Mouse (Mus musculus): Measurements from ENCODE around the gene Rbbp4. TPM values are rescaled to one million over a fixed set of nuclear protein-coding genes. Genes with fewer than 3 reads are reported as not detected.

The Rbbp4 gene
- polyA plus RNA-seq, 1 experiment from 2014 or later, result 349 TPM

- peaks cover 74% of the 10 kb centered on the region for H3K36me3 ChIP-seq (ENCODE audit: control insufficient read depth, insufficient read depth, low read length)
These were observed 13.1 kb downstream of the Rbbp4 start for GRCm38 (mm10) chr4:129322042-129322441.

DNA sequence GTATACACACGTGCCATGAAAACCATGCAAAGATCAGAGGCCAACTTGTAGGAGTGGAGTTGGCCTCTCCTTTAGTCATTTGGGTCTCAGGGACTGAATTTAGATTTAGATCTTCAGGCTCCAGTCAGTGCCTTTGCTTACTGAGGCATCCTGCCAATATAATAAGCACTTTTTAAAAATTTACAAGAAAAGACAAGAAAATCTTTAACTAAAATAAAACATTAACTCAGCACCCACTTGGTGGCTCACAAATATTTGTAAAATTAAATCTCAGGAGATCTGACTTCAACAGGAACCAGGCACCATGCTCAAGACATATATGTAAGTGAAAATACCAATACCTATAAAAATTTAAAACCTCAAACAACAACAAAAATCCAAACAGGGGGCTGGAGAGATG lies 14.3 kb downstream of the Rbbp4 start:
- Histone ChIP-seq H3K4me1 (ENCODE audit: control insufficient read depth, insufficient read depth, low read length) (no peaks in the 10 kb centered on the region), H3K9me3 (ENCODE audit: control insufficient read depth, low read length) (no peaks in the 10 kb centered on the region), H3K9ac (replicated peaks; ENCODE audit: low read length) (no peak overlapping the region), H3K27me3 (ENCODE audit: control insufficient read depth, insufficient read depth, low read length) (no peaks in the 10 kb centered on the region), H3K4me3 (replicated peaks; ENCODE audit: low read depth, low read length) (no peak overlapping the region), H3K36me3 (ENCODE audit: control insufficient read depth, insufficient read depth, low read length) (peaks cover 75% of the 10 kb centered on the region), H3K4me2 (ENCODE audit: low read length) (no peak overlapping the region), H3K27ac (replicated peaks; ENCODE audit: low read depth, low read length) (no peak overlapping the region)
- 94% methylated on average over 1 of the region's 1 CpGs for WGBS
- no peak for ATAC-seq (ENCODE audit: low FRiP score, low TSS enrichment)
- DNase-seq, result no peak

More at GRCm38 (mm10) chr4:129322042-129322441, 13.1 kb downstream of the Rbbp4 start:
- Histone ChIP-seq H3K27me3 (ENCODE audit: control insufficient read depth, insufficient read depth, low read length) (no peaks in the 10 kb centered on the region), H3K4me1 (ENCODE audit: control insufficient read depth, insufficient read depth, low read length) (no peaks in the 10 kb centered on the region), H3K9me3 (ENCODE audit: control insufficient read depth, low read length) (no peaks in the 10 kb centered on the region), H3K9ac (replicated peaks; ENCODE audit: low read length) (no peak overlapping the region), H3K4me2 (ENCODE audit: low read length) (no peak overlapping the region), H3K27ac (replicated peaks; ENCODE audit: low read depth, low read length) (no peak overlapping the region), H3K4me3 (replicated peaks; ENCODE audit: low read depth, low read length) (no peak overlapping the region)
- DNase-seq (no peak), ATAC-seq (ENCODE audit: low FRiP score, low TSS enrichment) (no peak)
- 95% methylated on average over 5 of the region's 5 CpGs for WGBS

DNA sequence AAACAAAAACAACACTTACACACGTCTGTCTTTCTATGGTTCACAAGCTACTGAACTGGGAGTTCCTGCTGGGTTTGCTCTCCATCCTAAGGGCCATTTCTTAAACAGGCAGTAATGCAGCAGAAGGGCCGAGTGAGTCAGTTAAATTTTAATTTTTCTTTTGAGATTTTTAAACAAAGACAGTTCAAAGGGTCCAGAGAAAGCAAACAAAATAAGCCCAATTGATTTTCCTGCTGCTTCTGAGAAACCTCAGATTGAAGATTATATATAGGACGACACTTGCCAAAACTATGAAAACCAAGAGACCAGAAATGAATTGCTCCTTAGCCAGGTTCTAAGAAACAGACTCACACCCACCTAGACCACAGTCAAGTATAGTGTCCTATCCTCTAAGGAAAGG lies 21.3 kb downstream of the Rbbp4 start:
- Histone ChIP-seq H3K27me3 (ENCODE audit: control insufficient read depth, insufficient read depth, low read length) (no peaks in the 10 kb centered on the region), H3K4me1 (ENCODE audit: control insufficient read depth, insufficient read depth, low read length) (no peaks in the 10 kb centered on the region), H3K4me3 (replicated peaks; ENCODE audit: low read depth, low read length) (no peak overlapping the region), H3K27ac (replicated peaks; ENCODE audit: low read depth, low read length) (no peak overlapping the region), H3K36me3 (ENCODE audit: control insufficient read depth, insufficient read depth, low read length) (peaks cover 88% of the 10 kb centered on the region), H3K4me2 (ENCODE audit: low read length) (no peak overlapping the region), H3K9ac (replicated peaks; ENCODE audit: low read length) (no peak overlapping the region), H3K9me3 (ENCODE audit: control insufficient read depth, low read length) (no peaks in the 10 kb centered on the region)
- DNase-seq (no peak), ATAC-seq (ENCODE audit: low FRiP score, low TSS enrichment) (no peak)
- 86% methylated on average over 3 of the region's 3 CpGs for WGBS

DNA sequence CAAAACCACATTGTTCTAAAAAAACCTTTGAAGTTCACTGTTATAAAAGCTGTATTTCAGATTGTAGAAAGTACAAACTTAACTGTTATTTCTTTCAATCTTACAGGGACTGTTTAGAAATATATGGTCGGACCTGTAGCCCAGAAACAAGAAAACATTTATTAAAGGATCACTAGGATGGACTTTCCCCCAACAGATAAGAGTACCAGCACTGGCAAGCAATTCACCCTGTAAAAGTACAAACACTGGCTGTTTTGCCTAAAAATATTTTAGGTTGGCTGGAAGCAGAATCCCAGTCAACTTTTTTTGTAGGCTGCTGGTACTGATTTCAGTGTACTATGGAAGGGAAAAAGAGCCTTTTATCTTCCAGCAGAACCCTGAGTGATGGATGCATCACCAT lies 27.2 kb downstream of the Rbbp4 start:
- Histone ChIP-seq H3K4me3 (replicated peaks; ENCODE audit: low read depth, low read length) (no peak overlapping the region), H3K4me2 (ENCODE audit: low read length) (no peak overlapping the region), H3K9ac (replicated peaks; ENCODE audit: low read length) (no peak overlapping the region), H3K27ac (replicated peaks; ENCODE audit: low read depth, low read length) (no peak overlapping the region), H3K9me3 (ENCODE audit: control insufficient read depth, low read length) (no peaks in the 10 kb centered on the region), H3K4me1 (ENCODE audit: control insufficient read depth, insufficient read depth, low read length) (no peaks in the 10 kb centered on the region), H3K36me3 (ENCODE audit: control insufficient read depth, insufficient read depth, low read length) (peaks cover 66% of the 10 kb centered on the region), H3K27me3 (ENCODE audit: control insufficient read depth, insufficient read depth, low read length) (no peaks in the 10 kb centered on the region)
- ATAC-seq (ENCODE audit: low FRiP score, low TSS enrichment) (no peak), DNase-seq (no peak)
- 96% methylated on average over 1 of the region's 1 CpGs for WGBS

DNA sequence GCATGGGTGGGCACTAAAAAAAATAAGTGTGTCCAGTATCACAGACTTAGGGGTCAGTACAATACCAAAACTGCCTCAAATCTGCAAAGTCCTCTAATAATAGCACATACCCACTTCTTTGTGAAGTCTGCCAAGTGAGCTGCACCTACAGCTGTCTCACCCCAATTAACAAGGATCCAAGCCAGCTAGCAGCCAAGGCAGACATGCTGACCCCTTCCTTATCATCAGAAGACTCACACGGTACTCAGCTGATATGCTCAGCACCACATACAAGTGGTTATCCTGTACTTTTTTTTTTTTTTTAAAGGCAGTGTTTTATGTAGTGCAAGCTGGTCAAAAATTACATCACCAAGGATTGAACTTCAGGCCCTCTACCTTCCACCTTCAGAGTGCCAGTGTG lies 30.9 kb downstream of the Rbbp4 start:
- 74% methylated on average over 1 of the region's 1 CpGs for WGBS
- Histone ChIP-seq H3K4me2 (ENCODE audit: low read length) (no peak overlapping the region), H3K9ac (replicated peaks; ENCODE audit: low read length) (no peak overlapping the region), H3K27ac (replicated peaks; ENCODE audit: low read depth, low read length) (no peak overlapping the region), H3K27me3 (ENCODE audit: control insufficient read depth, insufficient read depth, low read length) (no peaks in the 10 kb centered on the region), H3K4me3 (replicated peaks; ENCODE audit: low read depth, low read length) (no peak overlapping the region), H3K4me1 (ENCODE audit: control insufficient read depth, insufficient read depth, low read length) (no peaks in the 10 kb centered on the region), H3K9me3 (ENCODE audit: control insufficient read depth, low read length) (no peaks in the 10 kb centered on the region), H3K36me3 (ENCODE audit: control insufficient read depth, insufficient read depth, low read length) (peaks cover 38% of the 10 kb centered on the region)
- ATAC-seq (ENCODE audit: low FRiP score, low TSS enrichment) (no peak), DNase-seq (no peak)

- WGBS, result 91% methylated on average over 9 of the region's 9 CpGs
- H3K4me3 ChIP-seq (replicated peaks; ENCODE audit: low read depth, low read length), result no peak overlapping the region
- ATAC-seq (ENCODE audit: low FRiP score, low TSS enrichment), result no peak
These were observed 31.4 kb downstream of the Rbbp4 start for GRCm38 (mm10) chr4:129303816-129304215.

DNA sequence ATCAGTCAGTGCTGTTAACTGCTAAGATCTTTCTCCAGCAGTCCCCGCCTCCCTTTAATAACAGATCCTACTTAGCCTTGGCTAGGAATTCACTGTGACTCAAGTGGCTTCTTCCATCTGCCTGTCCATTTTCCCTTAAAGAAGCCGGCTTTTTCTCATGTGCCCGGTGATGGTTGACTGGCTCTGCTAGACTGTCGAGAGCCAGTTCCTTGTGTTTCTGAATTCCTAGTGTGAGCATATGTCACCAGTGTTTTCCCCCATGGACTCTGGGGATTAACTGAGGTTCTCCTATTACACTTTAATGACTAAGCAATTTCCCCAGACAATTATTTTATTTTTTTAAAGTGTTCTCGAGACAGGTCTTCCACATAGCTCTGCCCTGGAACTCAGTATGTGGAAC lies 31.8 kb downstream of the Rbbp4 start:
- no peak overlapping the region for H3K4me3 ChIP-seq (replicated peaks; ENCODE audit: low read depth, low read length)
- 67% methylated on average over 5 of the region's 5 CpGs for WGBS

More at GRCm38 (mm10) chr4:129303816-129304215, 31.4 kb downstream of the Rbbp4 start:
- DNase-seq, result no peak
- H3K4me1 ChIP-seq (ENCODE audit: control insufficient read depth, insufficient read depth, low read length), result no peaks in the 10 kb centered on the region
- H3K9ac ChIP-seq (replicated peaks; ENCODE audit: low read length), result no peak overlapping the region
- H3K27me3 ChIP-seq (ENCODE audit: control insufficient read depth, insufficient read depth, low read length), result no peaks in the 10 kb centered on the region
- no peak overlapping the region for H3K4me2 ChIP-seq (ENCODE audit: low read length)
- H3K27ac ChIP-seq (replicated peaks; ENCODE audit: low read depth, low read length), result no peak overlapping the region
- no peaks in the 10 kb centered on the region for H3K9me3 ChIP-seq (ENCODE audit: control insufficient read depth, low read length)
- peaks cover 33% of the 10 kb centered on the region for H3K36me3 ChIP-seq (ENCODE audit: control insufficient read depth, insufficient read depth, low read length)

DNA sequence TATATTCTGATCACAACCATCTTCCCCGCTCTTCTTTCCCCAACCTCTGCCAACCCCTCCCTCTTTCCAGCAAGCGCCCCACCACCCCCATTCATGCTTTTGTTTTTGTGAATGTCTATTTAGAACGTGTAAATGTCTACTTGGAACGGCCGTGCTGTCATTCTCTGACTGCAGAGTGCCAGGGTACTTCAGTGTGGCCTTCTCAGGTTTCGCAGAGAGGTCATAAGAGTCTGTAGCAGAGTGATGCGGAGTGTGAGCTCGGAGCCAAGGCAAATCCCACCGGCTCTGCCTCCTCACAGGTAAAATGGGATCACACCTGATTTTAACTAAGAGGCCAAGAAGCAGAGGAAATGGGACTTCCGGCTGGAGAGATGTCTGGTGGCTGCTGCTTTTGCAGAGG lies 36.0 kb downstream of the Rbbp4 start:
- Histone ChIP-seq H3K4me3 (replicated peaks; ENCODE audit: low read depth, low read length) (no peak overlapping the region), H3K9ac (replicated peaks; ENCODE audit: low read length) (no peak overlapping the region), H3K27me3 (ENCODE audit: control insufficient read depth, insufficient read depth, low read length) (no peaks in the 10 kb centered on the region), H3K9me3 (ENCODE audit: control insufficient read depth, low read length) (no peaks in the 10 kb centered on the region), H3K36me3 (ENCODE audit: control insufficient read depth, insufficient read depth, low read length) (no peaks in the 10 kb centered on the region), H3K27ac (replicated peaks; ENCODE audit: low read depth, low read length) (no peak overlapping the region), H3K4me1 (ENCODE audit: control insufficient read depth, insufficient read depth, low read length) (no peaks in the 10 kb centered on the region), H3K4me2 (ENCODE audit: low read length) (no peak overlapping the region)
- ATAC-seq (ENCODE audit: low FRiP score, low TSS enrichment) (no peak), DNase-seq (no peak)
- WGBS, result 58% methylated on average over 10 of the region's 10 CpGs

More for the DNA sequence above, 31.8 kb downstream of the Rbbp4 start:
- Histone ChIP-seq H3K36me3 (ENCODE audit: control insufficient read depth, insufficient read depth, low read length) (peaks cover 29% of the 10 kb centered on the region), H3K9me3 (ENCODE audit: control insufficient read depth, low read length) (no peaks in the 10 kb centered on the region), H3K27me3 (ENCODE audit: control insufficient read depth, insufficient read depth, low read length) (no peaks in the 10 kb centered on the region), H3K4me1 (ENCODE audit: control insufficient read depth, insufficient read depth, low read length) (no peaks in the 10 kb centered on the region), H3K27ac (replicated peaks; ENCODE audit: low read depth, low read length) (no peak overlapping the region), H3K9ac (replicated peaks; ENCODE audit: low read length) (no peak overlapping the region), H3K4me2 (ENCODE audit: low read length) (no peak overlapping the region)
- ATAC-seq (ENCODE audit: low FRiP score, low TSS enrichment) (no peak), DNase-seq (no peak)

DNA sequence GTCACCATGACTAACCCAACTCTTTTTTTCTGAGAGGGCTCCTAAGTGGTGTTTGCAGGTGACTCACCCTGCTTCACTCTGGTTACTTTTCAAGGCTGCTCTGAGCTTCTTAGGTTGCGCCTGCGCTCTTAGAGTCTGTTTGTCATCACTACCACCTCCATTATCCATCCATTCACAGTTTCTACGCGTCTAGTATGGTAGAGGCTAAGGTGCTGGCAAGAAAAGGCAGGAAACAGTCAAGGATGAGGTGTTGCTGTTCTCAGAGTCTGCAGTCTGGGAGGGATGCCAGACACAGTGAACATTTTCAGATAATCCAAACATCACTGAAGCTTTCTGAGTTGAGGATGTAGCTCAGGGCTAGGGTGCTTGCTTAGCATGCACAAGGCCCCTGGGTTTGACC lies 37.4 kb downstream of the Rbbp4 start:
- H3K9ac ChIP-seq (replicated peaks; ENCODE audit: low read length), result no peak overlapping the region
- no peak overlapping the region for H3K4me2 ChIP-seq (ENCODE audit: low read length)
- H3K27ac ChIP-seq (replicated peaks; ENCODE audit: low read depth, low read length), result no peak overlapping the region
- WGBS, result 90% methylated on average over 4 of the region's 4 CpGs
- no peaks in the 10 kb centered on the region for H3K4me1 ChIP-seq (ENCODE audit: control insufficient read depth, insufficient read depth, low read length)
- H3K27me3 ChIP-seq (ENCODE audit: control insufficient read depth, insufficient read depth, low read length), result no peaks in the 10 kb centered on the region
- ATAC-seq (ENCODE audit: low FRiP score, low TSS enrichment) (no peak), DNase-seq (no peak)
- H3K36me3 ChIP-seq (ENCODE audit: control insufficient read depth, insufficient read depth, low read length), result no peaks in the 10 kb centered on the region
- H3K4me3 ChIP-seq (replicated peaks; ENCODE audit: low read depth, low read length), result no peak overlapping the region
- no peaks in the 10 kb centered on the region for H3K9me3 ChIP-seq (ENCODE audit: control insufficient read depth, low read length)
